Mouse (Mus musculus) stomach, embryonic 15.5 days (tissue): Measurements from ENCODE around the gene Dynlt1b. TPM values are rescaled to one million over a fixed set of nuclear protein-coding genes. Genes with fewer than 3 reads are reported as not detected.
A peak's percentile ranks its signal among the peaks of the same experiment; 100 is the strongest.
"Not testable (repeated sequence)": the region's sequence is repeated elsewhere in the genome, so short reads cannot be mapped to it uniquely, and the experiment has no call there.

ENCODE experiments used
- ATAC-seq: fragments of 200-750 bp; cut with Nextera tagmentation; 2 replicates; pipeline ENCODE4 v1.8.0; 2017; ENCODE audit warnings: low read depth, moderate number of reproducible peaks, moderate TSS enrichment; ENCODE audit not compliant: insufficient read depth, low FRiP score
- H3K27ac ChIP-seq: fragments of 300-500 bp; sonication (generic); 2 replicates; pipeline ENCODE4 v1.5.1; 2015; ENCODE audit warnings: mild to moderate bottlenecking, inconsistent platforms
- H3K27me3 ChIP-seq: fragments of 300-500 bp; sonication (generic); replicated peaks from 2 replicates; pipeline ENCODE4 v1.6.1; 2015; ENCODE audit warnings: inconsistent platforms
- H3K36me3 ChIP-seq: fragments of 300-500 bp; sonication (generic); 2 replicates; pipeline ENCODE4 v1.6.1; 2015; ENCODE audit warnings: inconsistent platforms
- H3K4me1 ChIP-seq: fragments of 300-500 bp; sonication (generic); 2 replicates; pipeline ENCODE4 v1.6.1; 2015; ENCODE audit warnings: inconsistent platforms
- H3K4me2 ChIP-seq: fragments of 300-500 bp; sonication (generic); 2 replicates; pipeline ENCODE4 v1.6.1; 2015; ENCODE audit warnings: mild to moderate bottlenecking, inconsistent platforms
- H3K4me3 ChIP-seq: fragments of 300-500 bp; sonication (generic); replicated peaks from 2 replicates; pipeline ENCODE4 v1.5.1; 2015; ENCODE audit warnings: inconsistent platforms
- H3K9ac ChIP-seq: fragments of 300-500 bp; sonication (generic); 2 replicates; pipeline ENCODE4 v1.6.1; 2015; ENCODE audit warnings: inconsistent platforms
- H3K9me3 ChIP-seq: fragments of 300-500 bp; sonication (generic); 2 replicates; pipeline ENCODE4 v1.6.1; 2016; ENCODE audit warnings: inconsistent platforms
- WGBS: fragments of 180-500 bp; shearing (Covaris S2); methylation state at CpG from one replicate; pipeline ENCODE4 v1.1.7; 2015; 5-methylcytosine and 5-hydroxymethylcytosine counted together
- polyA plus RNA-seq: library from polyadenylated mRNA; unstranded; fragments of >200 nt; fragmentation: Nextera tagmentation; extraction: Ambion mirVana; gene quantifications from 2 replicates; pipeline ENCODE4 v1.2.1, GENCODE M21; 2015

Gene Dynlt1b
- polyA plus RNA-seq, 1 experiment from 2014 or later = 461 TPM

DNA sequence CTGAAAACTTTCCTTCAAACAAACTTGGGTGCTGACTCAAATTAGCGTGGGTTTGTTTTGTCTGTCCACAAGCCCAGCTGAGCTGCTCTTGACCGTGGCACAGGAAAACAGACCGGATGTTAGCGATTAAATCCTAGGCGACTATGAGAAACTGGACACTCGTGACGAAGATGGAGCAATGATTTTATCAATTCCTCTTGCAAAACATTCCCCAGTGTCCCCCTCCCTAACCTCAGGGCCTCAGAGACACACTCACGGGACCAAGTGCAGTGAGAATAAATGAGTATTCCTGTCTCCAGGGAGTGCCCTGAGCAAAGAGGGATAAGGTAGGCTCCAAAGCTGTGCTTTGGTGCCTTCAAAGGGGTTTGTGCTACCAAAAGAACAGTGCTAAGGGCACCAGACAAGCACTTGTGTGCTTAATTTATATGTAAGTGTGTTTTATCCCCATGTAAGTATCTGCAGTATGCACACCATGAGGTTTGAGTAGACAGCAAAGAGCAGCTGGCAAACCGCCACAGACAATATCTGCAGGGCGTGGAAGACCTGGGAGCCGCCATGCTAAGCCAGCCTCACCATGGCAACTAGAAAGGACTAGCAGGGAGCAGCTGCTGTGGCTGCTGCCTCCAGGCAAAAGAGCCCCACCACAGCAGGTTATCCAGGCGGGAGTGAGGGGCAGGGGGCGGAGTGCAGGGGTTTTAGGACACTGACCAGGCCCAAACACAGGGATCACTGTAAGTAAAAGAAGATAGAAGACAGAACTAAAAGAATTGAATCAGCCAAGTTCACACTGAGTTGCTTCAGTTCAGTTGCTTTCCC is 30.4 kb upstream of the Dynlt1b start:
- H3K36me3 ChIP-seq, H3K27me3 ChIP-seq, H3K9ac ChIP-seq, H3K27ac ChIP-seq, H3K4me3 ChIP-seq, H3K9me3 ChIP-seq, H3K4me2 ChIP-seq, H3K4me1 ChIP-seq: not testable (repeated sequence)
- ATAC-seq = 0 out of 2 replicates have a peak, but pooled peaks have one; percentile 48
- WGBS = 28% methylated on average over 8 of the region's 13 CpGs

DNA sequence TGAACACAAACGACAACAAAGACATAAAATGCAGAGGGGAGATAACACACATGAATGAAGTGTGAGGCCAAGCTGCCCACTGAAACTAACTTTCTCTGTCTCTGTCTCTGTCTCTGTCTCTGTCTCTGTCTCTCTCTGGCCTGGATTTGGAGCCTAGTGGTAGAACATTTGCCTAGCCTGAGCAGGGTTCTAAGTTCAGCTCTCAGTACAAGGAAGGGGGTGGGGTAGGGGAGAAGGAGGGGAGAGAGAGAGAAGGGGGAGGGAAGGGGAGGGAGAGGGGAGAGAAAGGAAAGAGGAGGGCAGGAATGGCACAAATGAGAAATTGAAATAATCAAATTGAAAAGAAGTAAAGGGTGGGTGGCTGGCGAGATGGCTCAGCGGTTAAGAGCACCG is 29.8 kb upstream of the Dynlt1b start:
- 74% methylated on average over 4 of the region's 4 CpGs for WGBS
- not testable (repeated sequence) for H3K4me2 ChIP-seq, H3K36me3 ChIP-seq, H3K9me3 ChIP-seq, ATAC-seq, H3K27me3 ChIP-seq, H3K27ac ChIP-seq, H3K9ac ChIP-seq, H3K4me1 ChIP-seq, H3K4me3 ChIP-seq

DNA sequence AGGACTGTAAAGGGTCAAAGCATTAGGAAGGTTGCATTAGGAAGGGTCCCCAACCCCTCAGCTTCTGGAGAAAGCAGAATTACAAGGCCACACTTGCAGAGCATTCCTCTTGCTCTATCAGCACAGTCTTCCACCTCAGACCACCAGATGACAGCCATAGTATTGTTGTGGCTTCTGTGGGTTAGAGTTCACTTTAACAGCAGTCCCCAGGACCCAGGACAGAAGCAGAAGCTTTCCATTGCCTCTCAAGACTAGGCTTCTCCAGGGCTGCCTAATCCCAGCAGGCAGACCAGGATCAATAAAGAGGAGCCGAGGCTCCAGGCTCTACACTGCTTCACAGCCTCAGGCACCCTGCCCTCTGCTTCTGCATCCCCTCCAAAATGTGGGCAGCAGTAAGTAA is 25.4 kb upstream of the Dynlt1b start:
- not testable (repeated sequence) for H3K27ac ChIP-seq, H3K9ac ChIP-seq, ATAC-seq, H3K9me3 ChIP-seq, H3K4me2 ChIP-seq, H3K36me3 ChIP-seq, H3K4me1 ChIP-seq, H3K4me3 ChIP-seq, H3K27me3 ChIP-seq
- WGBS = 63% methylated on average over 1 of the region's 1 CpGs

DNA sequence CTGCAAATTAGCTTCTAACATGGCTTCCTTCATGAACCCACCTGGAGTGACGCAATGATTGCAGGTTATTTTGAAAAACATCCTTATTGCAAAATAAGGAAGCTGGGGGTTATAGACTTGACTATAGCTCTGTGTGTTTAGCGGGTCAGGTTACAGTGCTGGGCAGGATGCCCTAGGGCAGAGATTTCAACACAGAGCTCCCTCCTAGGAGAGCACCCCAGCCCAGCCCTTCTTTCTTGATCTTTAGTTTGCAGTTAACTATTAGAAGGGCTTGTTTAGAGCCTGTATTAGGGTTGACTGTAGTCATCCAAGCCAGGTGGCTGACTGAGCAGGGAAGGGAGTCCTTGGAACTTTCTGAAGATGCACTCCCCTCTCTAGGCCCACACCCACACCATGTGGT is 22.9 kb upstream of the Dynlt1b start:
- H3K36me3 ChIP-seq, H3K27me3 ChIP-seq, H3K4me2 ChIP-seq, H3K9ac ChIP-seq, H3K4me3 ChIP-seq, H3K27ac ChIP-seq, H3K4me1 ChIP-seq, ATAC-seq, H3K9me3 ChIP-seq: not testable (repeated sequence)
- WGBS = 70% methylated on average over 1 of the region's 2 CpGs

DNA sequence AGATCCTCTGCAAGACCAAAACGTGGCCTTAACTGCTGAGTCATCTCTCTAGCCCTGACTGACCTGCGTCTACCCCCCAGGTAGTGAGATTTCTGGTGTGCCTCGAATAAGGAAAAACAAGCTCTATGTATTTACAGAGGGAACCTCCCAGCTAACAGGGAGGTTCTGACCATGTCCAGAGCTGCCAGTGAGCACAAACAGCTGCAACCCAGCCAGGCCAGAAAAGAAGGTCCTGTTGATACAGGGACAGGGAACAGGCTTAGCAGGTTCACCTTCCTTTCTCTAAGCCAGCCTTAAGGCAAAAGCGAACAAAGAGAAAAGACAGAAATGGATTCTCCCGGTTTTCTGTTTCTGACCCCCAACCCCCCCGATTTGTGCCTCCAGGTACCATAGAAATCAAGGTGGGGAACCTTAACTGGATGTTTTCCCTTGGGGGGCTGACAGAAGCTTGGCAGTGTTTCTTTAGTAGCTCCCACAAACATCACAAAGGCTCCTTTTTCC is 19.1 kb upstream of the Dynlt1b start:
- not testable (repeated sequence) for H3K27ac ChIP-seq, H3K9me3 ChIP-seq, H3K9ac ChIP-seq, H3K4me2 ChIP-seq, H3K4me3 ChIP-seq, H3K4me1 ChIP-seq, H3K36me3 ChIP-seq, H3K27me3 ChIP-seq
- 38% methylated on average over 6 of the region's 6 CpGs for WGBS
- peak; percentile 87 for ATAC-seq

DNA sequence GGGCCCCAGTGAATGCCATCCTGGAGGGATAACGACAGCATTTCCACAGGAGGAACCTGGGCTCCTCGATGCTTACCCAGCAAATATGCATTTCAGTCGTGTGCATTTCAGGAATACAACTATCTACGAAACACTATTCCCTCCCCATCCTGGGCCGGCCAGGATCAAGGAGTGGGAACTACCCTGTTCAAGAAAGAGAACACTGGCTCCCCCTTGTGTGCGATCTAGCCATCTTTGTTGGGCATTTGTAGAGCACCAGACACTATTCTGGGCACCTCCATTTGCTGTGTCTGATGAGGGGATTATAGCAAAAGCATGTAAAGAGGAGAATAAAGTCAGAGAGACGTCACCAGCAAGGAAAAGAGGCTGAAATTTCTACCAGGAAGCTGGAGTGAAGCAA is 12.8 kb upstream of the Dynlt1b start:
- not testable (repeated sequence) for ATAC-seq, H3K4me3 ChIP-seq, H3K9ac ChIP-seq, H3K27ac ChIP-seq, H3K4me2 ChIP-seq, H3K27me3 ChIP-seq, H3K9me3 ChIP-seq, H3K4me1 ChIP-seq, H3K36me3 ChIP-seq
- WGBS = 31% methylated on average over 6 of the region's 7 CpGs

DNA sequence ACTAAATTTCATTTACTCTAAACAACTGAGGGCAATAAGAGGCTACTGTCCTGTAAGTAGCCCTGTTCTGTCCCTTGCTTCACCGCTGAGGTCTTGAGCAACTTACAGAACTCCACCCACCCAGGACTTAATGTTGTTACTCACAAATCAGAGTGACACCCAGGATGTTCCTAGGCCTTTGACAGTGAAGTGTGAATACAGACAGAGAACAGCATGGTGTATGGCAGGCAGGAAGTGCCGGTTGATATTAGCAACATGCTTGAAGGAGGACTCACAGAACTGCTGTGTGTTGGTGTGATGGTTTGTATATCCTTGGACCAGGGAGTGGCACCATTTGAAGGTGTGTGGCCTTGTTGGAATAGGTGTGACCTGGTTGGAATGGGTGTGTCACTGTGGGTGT is 9.4 kb upstream of the Dynlt1b start:
- H3K27me3 ChIP-seq, H3K9ac ChIP-seq, H3K4me3 ChIP-seq, H3K9me3 ChIP-seq, ATAC-seq, H3K27ac ChIP-seq, H3K4me2 ChIP-seq, H3K36me3 ChIP-seq, H3K4me1 ChIP-seq: not testable (repeated sequence)
- 82% methylated on average over 2 of the region's 2 CpGs for WGBS

DNA sequence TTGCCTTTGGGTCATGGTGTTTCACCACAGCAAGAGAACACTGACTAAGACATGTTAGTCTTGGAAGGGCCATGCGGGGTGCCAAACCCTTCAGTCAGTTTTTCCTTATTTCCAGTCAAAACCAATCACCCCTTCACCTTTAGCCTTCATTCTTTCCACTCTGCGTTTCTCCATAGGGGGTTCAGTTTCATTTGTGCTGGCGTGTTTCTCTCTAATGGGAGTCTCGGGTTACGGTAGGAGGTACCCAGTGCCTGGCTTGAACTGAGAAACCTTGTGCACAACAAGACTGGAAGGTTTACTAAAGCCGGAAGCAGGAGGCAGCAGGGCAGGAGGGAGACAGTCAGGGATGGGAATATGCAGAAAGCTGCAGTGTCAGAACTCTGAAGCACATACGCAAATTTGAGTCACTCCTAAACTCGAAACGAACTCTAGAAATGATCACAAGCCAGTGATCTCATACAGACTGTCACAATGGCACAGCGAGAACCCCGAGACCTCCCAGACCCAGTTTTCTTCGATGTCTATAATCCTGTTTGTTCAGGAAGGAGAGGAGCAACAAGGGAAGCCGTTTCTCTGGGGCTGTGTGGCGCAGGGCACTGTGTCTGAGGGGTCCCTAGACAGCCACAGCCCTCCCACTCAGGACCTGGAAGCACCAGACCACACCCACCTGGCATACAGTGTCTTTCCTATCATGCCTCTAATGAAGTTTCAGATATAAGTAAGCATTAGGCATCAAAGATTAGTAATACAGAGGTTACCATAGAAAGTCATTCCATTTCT is 8.2 kb upstream of the Dynlt1b start:
- H3K9ac ChIP-seq, H3K9me3 ChIP-seq, H3K4me1 ChIP-seq, H3K36me3 ChIP-seq, H3K4me3 ChIP-seq, H3K4me2 ChIP-seq, H3K27me3 ChIP-seq, ATAC-seq, H3K27ac ChIP-seq: not testable (repeated sequence)
- 53% methylated on average over 13 of the region's 14 CpGs for WGBS

DNA sequence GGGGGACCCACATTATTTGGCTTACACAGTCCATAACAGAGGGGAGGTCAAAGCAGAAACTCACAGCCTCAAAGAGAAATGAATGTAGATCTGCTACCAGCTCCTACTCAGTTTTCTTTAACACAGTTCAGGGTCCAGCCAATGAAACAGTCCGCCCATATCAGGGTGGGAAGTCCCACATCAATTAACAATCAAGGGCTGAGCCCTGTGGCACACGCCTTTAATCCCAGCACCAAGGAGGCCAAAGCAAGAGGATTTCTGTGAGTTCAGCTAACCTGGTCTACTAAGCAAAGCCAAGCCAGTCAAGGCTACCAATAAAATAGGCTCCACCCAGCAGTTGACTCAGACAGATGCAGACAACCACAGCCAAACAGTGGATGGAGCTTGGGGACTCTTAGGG is 7.5 kb upstream of the Dynlt1b start:
- not testable (repeated sequence) for H3K4me2 ChIP-seq, H3K4me3 ChIP-seq, H3K9ac ChIP-seq, H3K27ac ChIP-seq, H3K27me3 ChIP-seq, H3K4me1 ChIP-seq, H3K9me3 ChIP-seq, H3K36me3 ChIP-seq
- peak; percentile 54 for ATAC-seq
- WGBS = 58% methylated on average over 2 of the region's 2 CpGs

DNA sequence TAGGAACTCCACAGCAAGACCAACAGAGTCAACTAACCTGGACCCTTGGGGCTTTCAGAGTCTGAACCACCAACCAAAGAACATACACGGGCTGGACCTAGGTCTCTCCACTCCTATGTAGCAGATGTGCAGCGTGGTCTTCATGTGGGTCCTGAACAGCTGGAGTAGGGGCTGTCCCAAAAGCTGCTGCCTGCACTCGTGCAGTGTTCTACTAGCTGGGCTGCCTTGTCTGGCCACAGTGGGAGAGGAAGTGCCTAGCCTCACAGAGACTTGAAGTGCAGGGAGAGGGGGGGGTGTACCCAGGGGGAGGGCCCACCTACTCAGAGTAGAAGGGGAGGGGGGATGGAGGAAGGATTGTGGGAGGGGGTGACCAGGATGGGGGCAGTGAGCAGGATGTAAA is 7.1 kb upstream of the Dynlt1b start:
- WGBS = 50% methylated on average over 3 of the region's 3 CpGs
- not testable (repeated sequence) for H3K4me1 ChIP-seq, H3K4me3 ChIP-seq, H3K9me3 ChIP-seq, H3K36me3 ChIP-seq, H3K27me3 ChIP-seq, ATAC-seq, H3K4me2 ChIP-seq, H3K27ac ChIP-seq, H3K9ac ChIP-seq

DNA sequence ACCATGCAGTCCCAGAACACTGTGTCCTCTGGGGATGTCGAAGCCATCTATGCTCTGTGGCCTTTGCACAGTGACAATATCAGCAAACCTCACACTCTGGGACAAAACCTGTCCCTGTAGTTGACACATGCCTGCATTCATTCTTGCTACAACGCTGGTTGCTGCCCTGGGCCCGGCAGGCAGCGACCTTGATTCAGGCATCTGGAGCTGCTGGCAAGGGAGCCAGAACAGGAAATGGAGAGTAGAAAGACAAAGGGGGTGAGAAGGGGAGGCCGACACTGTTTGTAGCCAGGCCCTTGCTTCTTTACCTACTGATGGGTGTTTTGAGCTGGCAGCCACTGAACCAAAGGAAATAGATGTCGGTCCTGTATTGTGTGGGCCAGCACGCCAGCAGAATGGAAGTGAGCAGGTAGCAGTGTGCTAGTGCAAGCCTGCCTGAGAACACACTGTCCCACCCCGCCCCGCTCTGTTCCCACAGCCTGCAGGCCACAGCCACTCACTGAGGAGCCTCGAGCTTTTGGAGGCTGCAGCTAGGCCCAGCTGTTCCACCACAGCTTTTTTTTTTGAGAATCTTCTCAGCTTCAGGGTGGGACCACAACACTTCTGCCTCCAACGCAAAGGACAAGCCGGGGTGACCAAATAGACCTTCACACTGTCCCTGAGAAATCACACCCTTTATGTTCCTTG is 5.5 kb upstream of the Dynlt1b start:
- not testable (repeated sequence) for H3K9me3 ChIP-seq, H3K27me3 ChIP-seq, H3K36me3 ChIP-seq, H3K9ac ChIP-seq, H3K4me2 ChIP-seq, H3K4me1 ChIP-seq, H3K4me3 ChIP-seq
- 36% methylated on average over 12 of the region's 12 CpGs for WGBS
- ATAC-seq = peak; percentile 77
- peak overlapping the region; percentile 77 for H3K27ac ChIP-seq

DNA sequence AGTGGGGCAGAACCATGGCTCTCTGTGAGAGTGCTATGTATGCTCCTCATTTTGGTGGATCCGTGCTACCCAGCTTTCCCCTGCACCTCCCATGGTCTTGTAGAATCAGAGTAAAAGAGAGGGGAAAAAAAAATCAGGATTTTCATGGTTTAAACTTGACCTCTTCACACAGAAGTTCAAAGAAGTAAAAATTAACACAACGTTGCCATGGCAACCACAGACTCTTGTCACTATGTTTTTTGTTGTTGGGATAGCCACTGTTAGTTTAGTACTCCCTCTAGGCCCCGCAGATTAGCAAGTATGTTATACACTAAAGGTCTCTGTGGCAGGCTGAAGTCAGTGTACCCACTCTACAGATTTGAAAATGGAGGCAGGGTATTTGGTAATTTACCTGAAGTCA is 4.6 kb upstream of the Dynlt1b start:
- ATAC-seq, H3K27ac ChIP-seq, H3K27me3 ChIP-seq, H3K4me2 ChIP-seq, H3K9me3 ChIP-seq, H3K4me1 ChIP-seq, H3K36me3 ChIP-seq, H3K4me3 ChIP-seq, H3K9ac ChIP-seq: not testable (repeated sequence)
- WGBS = 69% methylated on average over 3 of the region's 3 CpGs
